Comparison of ENCODE assay signal across 8 mouse cellular contexts in the genomic region with DNA sequence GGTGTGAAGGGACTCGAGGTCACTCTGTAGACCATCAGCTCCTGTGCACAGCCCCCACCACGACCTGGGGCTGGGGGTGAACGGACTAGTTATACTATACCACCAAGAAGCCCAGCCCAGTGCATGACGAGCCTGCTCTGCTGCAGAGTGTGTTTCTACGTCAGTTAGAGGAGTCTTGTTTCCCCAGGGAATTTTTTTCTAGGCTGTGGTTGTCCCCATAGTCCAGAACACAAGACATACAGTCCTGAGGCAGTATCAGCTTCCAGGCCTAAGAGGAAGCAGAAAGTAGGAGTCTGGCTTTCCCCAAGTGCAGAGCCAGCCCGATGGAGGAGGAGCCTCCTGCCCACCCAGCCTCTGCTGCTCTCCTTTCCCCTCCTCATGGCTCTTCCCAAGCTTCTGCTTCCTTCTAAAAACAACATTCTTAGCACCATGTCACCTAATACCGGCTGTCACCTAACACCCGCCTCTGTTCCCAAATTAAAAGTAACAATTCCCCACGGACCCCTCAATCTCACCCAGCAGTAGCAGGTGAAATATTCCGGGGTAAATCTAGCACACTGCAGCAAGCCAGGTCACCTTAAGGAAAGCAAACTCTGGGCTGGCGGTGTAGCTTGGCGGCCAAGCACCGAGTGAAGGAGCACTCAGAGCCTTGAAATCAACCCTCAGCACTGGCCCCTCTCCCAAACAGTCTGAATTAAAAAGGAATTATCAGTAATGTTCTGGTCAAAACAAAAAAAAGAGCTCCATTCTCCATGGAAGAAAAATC. TPM values are rescaled to one million over a fixed set of nuclear protein-coding genes. Genes with fewer than 3 reads are reported as not detected.
DNase-seq lines count a peak whose midpoint lies in the region; ATAC-seq and TF ChIP-seq lines count a peak whose summit lies in the region.

No protein-coding gene starts in this region.

- H3K4me3 ChIP-seq in embryonic fibroblast, embryonic 13.5 days (ENCODE audit: insufficient read depth, low read length) = no peak overlapping the region
- H3K4me3 ChIP-seq in liver, embryonic 12.5 days = no peak overlapping the region
- no peak overlapping the region for H3K4me3 ChIP-seq in thymus, adult 2 months (ENCODE audit: control insufficient read depth, insufficient read depth, low read length)

- DNase-seq in kidney, postnatal 10 days = peak; percentile 41
- DNase-seq in kidney, postnatal 14 days = no peak
- no peak for DNase-seq in Patski (ENCODE audit: low read depth, low spot score)
- DNase-seq in thymus, adult 2 months = no peak
- no peak for DNase-seq in spleen, postnatal 36 days (ENCODE audit: low spot score in 2 of 2)

- POLR2A ChIA-PET in Patski (lab: Charles Lee) = interaction anchor here (1.2 kb wide), 1 partner anchor 15 kb away, joined by 5 read pairs; no protein-coding TSS in a partner anchor

- H3K36me3 ChIP-seq in liver, embryonic 12.5 days = no peaks in the 10 kb centered on the region
- no peaks in the 10 kb centered on the region for H3K36me3 ChIP-seq in thymus, adult 2 months (ENCODE audit: control insufficient read depth, insufficient read depth, low read length)

- no peaks in the 10 kb centered on the region for H3K9me3 ChIP-seq in liver, embryonic 12.5 days (replicated peaks)

- WGBS in liver, embryonic 12.5 days (ENCODE audit: insufficient replicate concordance) = 45% methylated on average over 13 of the region's 13 CpGs
- 80% methylated on average over 13 of the region's 13 CpGs for WGBS in thymus, adult 2 months

- ATAC-seq in Patski = peak; percentile 11
- no peak for ATAC-seq in liver, embryonic 12.5 days
- ATAC-seq in erythroblast, adult 5-6 weeks (replicated peaks; ENCODE audit: low FRiP score, poor library complexity, severe bottlenecking) = no peak

- peaks cover 15% of the 10 kb centered on the region for H3K4me1 ChIP-seq in embryonic fibroblast, embryonic 13.5 days (ENCODE audit: control insufficient read depth, insufficient read depth, low read length)
- peaks cover 14% of the 10 kb centered on the region for H3K4me1 ChIP-seq in liver, embryonic 12.5 days
- peaks cover 27% of the 10 kb centered on the region for H3K4me1 ChIP-seq in thymus, adult 2 months (replicated peaks; ENCODE audit: control insufficient read depth, insufficient read depth, low read length)

- H3K27ac ChIP-seq in embryonic fibroblast, embryonic 13.5 days (ENCODE audit: insufficient read depth, low read length) = peak overlapping the region; percentile 7; the same call in 1 of the 2 replicates
- H3K27ac ChIP-seq in liver, embryonic 12.5 days = peak overlapping the region; percentile 25; the same call in 1 of the 2 replicates
- no peak overlapping the region for H3K27ac ChIP-seq in thymus, adult 2 months (ENCODE audit: control insufficient read depth, insufficient read depth, low read length)

- no peak overlapping the region for H3K9ac ChIP-seq in liver, embryonic 12.5 days

- CTCF ChIA-PET in Patski (lab: Charles Lee) = interaction anchor here (0.7 to 1.2 kb wide), 7 partner anchors 10 to 142 kb away, joined by 3 to 4 read pairs (median 3); no protein-coding TSS in a partner anchor

- TF ChIP-seq POLR2A in embryonic fibroblast, embryonic 13.5 days (IDR thresholded peaks at IDR 0.05; ENCODE audit: low read depth, low read length) = no peak
- no peak for TF ChIP-seq POLR2A in thymus, adult 2 months (IDR thresholded peaks at IDR 0.05; ENCODE audit: control insufficient read depth, extremely low read depth, insufficient read depth, low read length, poor library complexity)

- 0 out of 2 replicates have a peak overlapping the region, but pooled peaks have one; percentile 6 for H3K4me2 ChIP-seq in liver, embryonic 12.5 days

- no peak for TF ChIP-seq CTCF in Patski (IDR thresholded peaks at IDR 0.05)
- no peak for TF ChIP-seq CTCF in embryonic fibroblast, embryonic 13.5 days (IDR thresholded peaks at IDR 0.05; ENCODE audit: borderline replicate concordance, insufficient read depth, low read length)
- no peak for TF ChIP-seq CTCF in thymus, adult 2 months (IDR thresholded peaks at IDR 0.05; ENCODE audit: borderline replicate concordance, control insufficient read depth, extremely low read depth, insufficient read depth, low read length, poor library complexity)

- in situ Hi-C loops in Patski (cut with MboI; ENCODE audit: low pct_unique_long_range_greater_than_20kb) = no loop called here

- H3K27me3 ChIP-seq in Patski = no peaks in the 10 kb centered on the region
- no peaks in the 10 kb centered on the region for H3K27me3 ChIP-seq in liver, embryonic 12.5 days (replicated peaks)
- H3K27me3 ChIP-seq in thymus, adult 2 months (ENCODE audit: control insufficient read depth, insufficient read depth, low read length) = no peaks in the 10 kb centered on the region

RNA-seq across cellular contexts. Expression of a gene that starts 45.5 kb away (rescaled TPM):
- polyA plus RNA-seq in Patski (2021) = 145 TPM
- polyA plus RNA-seq in embryonic fibroblast, embryonic 13.5 days (2011; ENCODE audit: insufficient read length, low read depth, missing spikeins) = 56.6 and 84.6 TPM in 2 replicates
- 13.7 and 14.5 TPM in 2 replicates for polyA plus RNA-seq in liver, embryonic 12.5 days (2016; fragmentation: Nextera tagmentation; extraction: Ambion mirVana)
- polyA plus RNA-seq in thymus, adult 2 months (2012; rRNA removed) = 27.4 and 37.2 TPM in 2 replicates
- 2.9 and 3.7 TPM in 2 replicates for total RNA-seq in erythroblast, adult 5-6 weeks (2015; ENCODE audit: low replicate concordance)
- total RNA-seq in erythroblast, adult 5-6 weeks (2017; ENCODE audit: low replicate concordance) = 2.0 TPM in 1 of 2 replicates, not detected in the other
